Mouse (Mus musculus) midbrain, postnatal 0 days (tissue): ENCODE data around the gene Cxcr4. TPM values are rescaled to one million over a fixed set of nuclear protein-coding genes. Genes with fewer than 3 reads are reported as not detected.

Source experiments
- ATAC-seq: fragments of 200-750 bp; cut with Nextera tagmentation; 2 replicates; pipeline ENCODE4 v1.8.0; 2017; ENCODE audit warnings: moderate number of reproducible peaks, mild to moderate bottlenecking, moderate TSS enrichment, moderate library complexity; ENCODE audit not compliant: low FRiP score
- DNase-seq: peaks from one replicate; pipeline ENCODE4 v3.0.0-alpha.2; 2015; ENCODE audit warnings: low spot score
- H3K27ac ChIP-seq: fragments of 300-500 bp; sonication (generic); 2 replicates; pipeline ENCODE4 v1.5.1; 2014; ENCODE audit warnings: low read depth, mild to moderate bottlenecking, low read length, mixed read lengths
- H3K27me3 ChIP-seq: fragments of 300-500 bp; sonication (generic); 2 replicates; pipeline ENCODE4 v1.6.1; 2014; ENCODE audit warnings: low read length, control low read depth, mixed read lengths; ENCODE audit not compliant: insufficient read depth
- H3K36me3 ChIP-seq: fragments of 300-500 bp; sonication (generic); 2 replicates; pipeline ENCODE4 v1.6.1; 2014; ENCODE audit warnings: low read length, control low read depth, mixed read lengths; ENCODE audit not compliant: insufficient read depth
- H3K4me1 ChIP-seq: fragments of 300-500 bp; sonication (generic); 2 replicates; pipeline ENCODE4 v1.6.1; 2014; ENCODE audit warnings: mild to moderate bottlenecking, control low read depth, antibody characterized with exemption, low read length, mixed read lengths; ENCODE audit not compliant: insufficient read depth
- H3K4me2 ChIP-seq: fragments of 300-500 bp; sonication (generic); 2 replicates; pipeline ENCODE4 v1.6.1; 2014; ENCODE audit warnings: low read depth, mild to moderate bottlenecking, low read length, mixed read lengths; ENCODE audit not compliant: poor library complexity, severe bottlenecking
- H3K4me3 ChIP-seq: fragments of 300-500 bp; sonication (generic); 2 replicates; pipeline ENCODE4 v1.5.1; 2014; ENCODE audit warnings: low read depth, mild to moderate bottlenecking, low read length, moderate library complexity
- H3K9ac ChIP-seq: fragments of 300-500 bp; sonication (generic); replicated peaks from 2 replicates; pipeline ENCODE4 v1.6.1; 2014; ENCODE audit warnings: mild to moderate bottlenecking, low read length, moderate library complexity, mixed read lengths; ENCODE audit not compliant: poor library complexity, severe bottlenecking
- H3K9me3 ChIP-seq: fragments of 300-500 bp; sonication (generic); 2 replicates; pipeline ENCODE4 v1.6.1; 2016; ENCODE audit warnings: low read length, control low read depth
- CTCF ChIP-seq: IDR thresholded peaks from 2 replicates; pipeline ENCODE4 v1.5.1; 2016; ENCODE audit warnings: antibody characterized with exemption, mild to moderate bottlenecking
- WGBS: fragments of 180-500 bp; shearing (Covaris S2); extraction: QIAGEN DNeasy Blood & Tissue Kit; methylation state at CpG from one replicate; pipeline ENCODE4 v1.1.7; 2014; 5-methylcytosine and 5-hydroxymethylcytosine counted together
- polyA plus RNA-seq: library from polyadenylated mRNA; unstranded; fragments of >200 nt; fragmentation: Nextera tagmentation; extraction: Ambion mirVana; gene quantifications from 2 replicates; pipeline ENCODE4 v1.2.1, GENCODE M21; 2015
- total RNA-seq: library from RNA; depleted of rRNA; stranded (reverse); fragments of >200 nt; gene quantifications from 2 replicates; pipeline ENCODE4 v1.2.3, GENCODE M21; 2014

Gene Cxcr4
- total and polyA plus RNA-seq, 2 experiments from 2014 or later = 1.7 to 28.5 TPM

DNA sequence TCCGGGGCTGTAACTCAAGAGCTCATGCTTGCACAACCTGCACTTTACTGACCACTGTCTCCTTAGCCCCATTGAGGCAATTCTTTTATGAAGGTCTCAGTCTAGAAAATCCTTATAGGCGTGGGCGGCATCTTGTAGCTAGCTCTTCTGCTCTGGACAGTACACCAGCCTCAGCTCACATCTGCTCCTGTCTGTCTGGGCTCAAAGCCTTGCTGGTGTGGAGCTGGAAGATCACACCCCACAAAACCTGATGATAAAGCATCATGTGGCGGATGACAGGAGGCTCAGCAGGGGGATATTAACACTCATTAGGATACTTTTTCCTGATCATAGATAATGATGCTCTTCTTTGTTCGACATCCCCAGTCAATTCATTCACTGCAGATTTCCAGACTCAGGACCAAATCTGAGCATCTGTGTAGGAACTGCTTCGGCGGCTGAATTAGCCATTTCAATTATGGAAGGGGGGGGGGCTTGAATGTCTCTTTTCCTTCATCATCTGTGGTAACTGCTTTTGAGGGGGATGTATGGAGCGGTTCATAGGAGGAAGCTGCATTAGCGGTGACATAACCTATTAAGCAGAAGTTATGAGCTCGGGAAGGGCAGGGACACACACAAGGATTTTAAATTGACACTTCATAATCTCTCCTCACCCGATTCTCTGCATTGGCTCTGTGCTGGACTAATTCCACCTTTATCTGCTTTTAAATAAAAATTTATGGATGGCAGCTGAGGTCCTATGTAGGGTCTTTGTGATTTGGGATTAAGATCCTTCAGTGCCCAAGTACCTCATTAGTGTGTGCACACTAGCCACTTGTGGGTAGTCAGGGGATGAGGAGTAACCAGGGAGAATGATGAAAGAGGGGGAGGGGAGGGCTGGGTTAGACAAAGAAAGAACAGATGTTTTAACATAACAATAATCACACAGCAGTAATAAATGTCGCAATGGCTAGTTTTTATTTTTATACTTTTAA is 24.6 kb downstream of the Cxcr4 start:
- TF ChIP-seq CTCF = no peak
- DNase-seq = peak; percentile 30
- WGBS = 54% methylated on average over 12 of the region's 12 CpGs
- H3K4me1 ChIP-seq = no peaks in the 10 kb centered on the region
- H3K9me3 ChIP-seq = no peaks in the 10 kb centered on the region
- no peak overlapping the region for H3K27ac ChIP-seq
- no peaks in the 10 kb centered on the region for H3K36me3 ChIP-seq
- no peaks in the 10 kb centered on the region for H3K27me3 ChIP-seq
- H3K4me2 ChIP-seq = no peak overlapping the region
- no peak overlapping the region for H3K9ac ChIP-seq
- no peak overlapping the region for H3K4me3 ChIP-seq
- no peak for ATAC-seq

DNA sequence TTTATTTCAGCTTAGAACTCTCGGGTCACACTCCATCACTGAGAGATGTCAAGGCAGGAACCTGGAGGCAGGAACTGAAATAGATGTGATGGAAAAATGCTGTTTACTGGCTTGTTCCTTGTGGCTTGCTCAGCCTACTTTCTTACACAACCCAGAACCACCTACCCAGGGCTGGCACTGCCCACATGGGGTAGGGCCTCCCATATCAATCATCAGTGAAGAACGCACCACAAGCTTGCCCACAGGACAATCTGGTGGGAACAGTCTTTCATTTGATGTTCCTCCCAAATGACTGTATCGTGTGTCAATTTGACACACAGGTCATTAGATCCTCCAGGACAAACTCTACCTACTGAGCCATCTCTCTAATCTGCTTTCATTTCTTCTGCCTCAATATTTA is 28.2 kb downstream of the Cxcr4 start:
- Histone ChIP-seq H3K9ac (no peak overlapping the region), H3K4me3 (no peak overlapping the region), H3K4me2 (no peak overlapping the region), H3K4me1 (no peaks in the 10 kb centered on the region), H3K36me3 (no peaks in the 10 kb centered on the region), H3K27ac (no peak overlapping the region), H3K27me3 (no peaks in the 10 kb centered on the region), H3K9me3 (no peaks in the 10 kb centered on the region)
- WGBS = 82% methylated on average over 3 of the region's 3 CpGs
- no peak for TF ChIP-seq CTCF
- ATAC-seq = no peak
- DNase-seq = no peak

DNA sequence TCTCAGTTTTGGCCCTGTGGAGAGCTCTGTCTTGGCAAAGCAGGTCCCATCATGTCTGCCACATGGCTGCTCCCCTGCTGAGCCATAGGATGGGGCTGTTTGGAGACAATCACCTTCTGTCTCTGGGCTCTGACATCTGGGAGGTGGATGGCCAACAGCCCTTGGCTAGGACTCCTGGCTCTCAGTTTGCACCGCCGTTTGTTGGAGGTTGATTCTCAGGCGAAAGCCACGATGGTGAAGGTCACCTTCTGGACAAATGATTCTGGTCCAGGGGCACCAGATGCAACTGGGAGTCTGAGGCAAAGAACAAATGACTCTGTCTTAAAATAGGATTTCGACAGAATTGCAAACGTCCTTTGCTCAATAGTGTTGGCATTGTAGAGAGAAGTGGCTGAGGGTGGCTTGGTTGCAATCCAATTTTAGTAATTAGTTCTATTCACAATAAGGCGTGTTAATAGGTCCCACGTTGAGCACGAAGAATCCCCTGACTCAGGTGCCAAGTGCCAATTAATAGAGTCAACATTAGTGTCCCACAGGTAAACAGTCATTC is 30.7 kb downstream of the Cxcr4 start:
- ATAC-seq = peak; percentile 75; the same call in 1 of the 2 replicates
- Histone ChIP-seq H3K4me3 (no peak overlapping the region), H3K9me3 (no peaks in the 10 kb centered on the region), H3K4me2 (no peak overlapping the region), H3K27ac (no peak overlapping the region), H3K9ac (no peak overlapping the region), H3K36me3 (no peaks in the 10 kb centered on the region), H3K4me1 (no peaks in the 10 kb centered on the region), H3K27me3 (no peaks in the 10 kb centered on the region)
- DNase-seq = peak; percentile 82
- TF ChIP-seq CTCF = no peak
- 67% methylated on average over 9 of the region's 9 CpGs for WGBS

DNA sequence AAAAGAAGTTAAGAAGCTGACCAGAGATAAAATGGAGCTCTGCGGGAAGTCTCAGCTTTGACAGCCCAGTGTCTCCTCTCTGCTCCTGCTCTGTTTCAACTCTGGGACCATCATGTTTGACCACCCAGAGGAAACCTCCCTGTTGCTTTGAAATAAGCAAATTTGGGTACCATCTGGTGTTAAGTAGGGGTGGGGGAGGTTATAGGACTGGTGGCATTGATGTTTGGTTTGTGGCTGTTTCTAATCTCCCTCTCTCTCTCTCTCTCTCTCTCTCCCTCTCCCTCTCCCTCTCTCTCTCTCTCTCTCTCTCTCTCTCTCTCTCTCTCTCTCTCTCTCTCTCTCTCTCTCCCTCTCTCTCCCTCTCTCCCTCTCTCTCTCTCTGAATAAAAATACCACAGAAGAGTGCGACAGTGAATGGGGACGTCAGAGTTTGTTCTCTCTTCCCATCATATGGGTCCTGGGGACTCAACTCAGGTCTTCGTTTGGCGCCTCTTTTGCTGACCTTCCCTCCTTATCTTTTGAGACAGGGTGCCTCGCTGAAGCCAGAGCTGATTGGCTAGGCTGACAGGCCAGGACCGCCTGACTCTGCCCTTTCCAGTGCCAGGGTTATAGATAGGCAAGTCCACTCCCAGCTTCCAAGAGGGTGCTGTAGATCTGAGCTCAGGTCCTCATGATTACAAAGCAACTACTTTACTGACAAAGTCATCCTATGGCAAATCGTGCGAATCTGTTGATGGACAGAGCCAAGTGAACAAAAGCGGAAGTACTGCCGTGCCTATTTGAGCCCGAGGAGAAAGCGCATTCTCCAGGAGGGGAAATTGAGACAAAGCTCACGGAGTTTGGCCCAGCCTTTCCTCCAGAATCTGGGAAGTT is 31.4 kb downstream of the Cxcr4 start:
- no peak overlapping the region for H3K27ac ChIP-seq
- H3K36me3 ChIP-seq = no peaks in the 10 kb centered on the region
- DNase-seq = peak; percentile 31
- no peak overlapping the region for H3K9ac ChIP-seq
- no peak for TF ChIP-seq CTCF
- H3K9me3 ChIP-seq = no peaks in the 10 kb centered on the region
- no peaks in the 10 kb centered on the region for H3K4me1 ChIP-seq
- no peak; the same call in 1 of the 2 replicates for ATAC-seq
- 78% methylated on average over 14 of the region's 14 CpGs for WGBS
- no peak overlapping the region for H3K4me2 ChIP-seq
- H3K4me3 ChIP-seq = no peak overlapping the region
- no peaks in the 10 kb centered on the region for H3K27me3 ChIP-seq

DNA sequence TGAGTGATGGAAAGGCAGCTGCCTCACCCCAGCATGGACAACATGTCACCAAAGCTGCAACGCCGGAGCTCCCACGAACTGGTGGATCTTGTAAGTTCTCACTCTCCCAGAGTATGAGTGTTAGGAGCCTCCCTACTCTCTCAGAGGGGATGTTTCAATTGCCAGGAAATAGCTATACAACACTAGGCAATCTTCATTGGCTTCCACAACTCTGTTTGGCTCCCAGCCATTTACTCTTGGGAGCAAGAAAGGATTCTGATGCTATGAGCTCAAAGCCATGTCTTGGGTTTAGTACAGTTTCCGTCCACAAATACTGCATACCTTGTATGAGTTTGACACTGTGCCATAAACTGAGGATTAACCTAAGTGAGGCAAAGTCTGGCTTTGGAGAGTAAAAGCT is 34.1 kb downstream of the Cxcr4 start:
- 85% methylated on average over 4 of the region's 4 CpGs for WGBS
- TF ChIP-seq CTCF = no peak
- no peaks in the 10 kb centered on the region for H3K4me1 ChIP-seq

More for the DNA sequence above, 34.1 kb downstream of the Cxcr4 start:
- H3K4me2 ChIP-seq = no peak overlapping the region
- no peak overlapping the region for H3K9ac ChIP-seq
- H3K4me3 ChIP-seq = no peak overlapping the region
- DNase-seq = no peak
- no peak for ATAC-seq
- no peak overlapping the region for H3K27ac ChIP-seq
- H3K27me3 ChIP-seq = no peaks in the 10 kb centered on the region
- H3K36me3 ChIP-seq = no peaks in the 10 kb centered on the region
- H3K9me3 ChIP-seq = no peaks in the 10 kb centered on the region
